Mouse (Mus musculus) ES-E14 (cell line): ENCODE data around the gene Ralbp1.

Experiments used
- CHD2 ChIP-seq: IDR thresholded peaks from 2 replicates; pipeline ENCODE4 v1.6.1; 2014; ENCODE audit warnings: mild to moderate bottlenecking, low read depth, low read length, inconsistent platforms
- HCFC1 ChIP-seq: IDR thresholded peaks from 2 replicates; pipeline ENCODE4 v1.6.1; 2012; ENCODE audit warnings: low read length, inconsistent platforms, borderline replicate concordance; ENCODE audit not compliant: insufficient read depth
- MAFK ChIP-seq: IDR thresholded peaks from 2 replicates; pipeline ENCODE4 v1.6.1; 2014; ENCODE audit warnings: mild to moderate bottlenecking, low read depth, low read length, inconsistent platforms; ENCODE audit not compliant: insufficient read depth
- ZC3H11A ChIP-seq: IDR thresholded peaks from 2 replicates; pipeline ENCODE4 v1.6.1; 2012; ENCODE audit warnings: low read depth, mild to moderate bottlenecking, inconsistent platforms, low read length, borderline replicate concordance
- ZNF384 ChIP-seq: IDR thresholded peaks from 2 replicates; pipeline ENCODE4 v1.6.1; 2012; ENCODE audit warnings: low read depth, low read length, inconsistent platforms

- TF ChIP-seq ZC3H11A, result no peak
- no peak for TF ChIP-seq MAFK
- no peak for TF ChIP-seq CHD2
- TF ChIP-seq ZNF384, result no peak
- no peak for TF ChIP-seq HCFC1
Measured at GRCm38 (mm10) chr17:65854006-65854405, 31.6 kb downstream of the Ralbp1 start.
